Mouse (Mus musculus): ENCODE data around the gene 4930556J24Rik.
"Not testable (repeated sequence)": the region's sequence is repeated elsewhere in the genome, so short reads cannot be mapped to it uniquely, and the experiment has no call there.

Gene 4930556J24Rik

GRCm38 (mm10) chr11:3976678-3977077, at the start of gene 4930556J24Rik:
Gene 4930556J24Rik, minus strand, starts transcription at chr11:3976778.
- in situ Hi-C loops (cut with MboI): no loop called here

GRCm38 (mm10) chr11:4023321-4023720, 46.7 kb upstream of the 4930556J24Rik start:
- in situ Hi-C loops (cut with MboI): no loop called here

GRCm38 (mm10) chr11:4022111-4022510, 45.5 kb upstream of the 4930556J24Rik start:
- in situ Hi-C loops (cut with MboI): not testable (repeated sequence)

GRCm38 (mm10) chr11:4015796-4016195, 39.2 kb upstream of the 4930556J24Rik start:
- in situ Hi-C loops (cut with MboI): not testable (repeated sequence)

GRCm38 (mm10) chr11:4012616-4013015, 36.0 kb upstream of the 4930556J24Rik start:
- in situ Hi-C loops (cut with MboI): no loop called here

GRCm38 (mm10) chr11:4006462-4006861, 29.9 kb upstream of the 4930556J24Rik start:
- in situ Hi-C loops (cut with MboI): no loop called here

GRCm38 (mm10) chr11:4005220-4005805, 28.7 kb upstream of the 4930556J24Rik start:
- in situ Hi-C loops (cut with MboI): no loop called here

GRCm38 (mm10) chr11:4001603-4002002, 25.0 kb upstream of the 4930556J24Rik start:
- in situ Hi-C loops (cut with MboI): no loop called here

GRCm38 (mm10) chr11:3999547-3999946, 23.0 kb upstream of the 4930556J24Rik start:
- in situ Hi-C loops (cut with MboI): no loop called here

- in situ Hi-C loops (cut with MboI): no loop called here
These were observed 21.6 kb upstream of the 4930556J24Rik start for GRCm38 (mm10) chr11:3997978-3998720.

GRCm38 (mm10) chr11:3996840-3997239, 20.3 kb upstream of the 4930556J24Rik start:
- in situ Hi-C loops (cut with MboI): no loop called here

- in situ Hi-C loops (cut with MboI): no loop called here
These were observed 18.9 kb upstream of the 4930556J24Rik start for GRCm38 (mm10) chr11:3995511-3995910.

- in situ Hi-C loops (cut with MboI): no loop called here
These were observed 17.3 kb upstream of the 4930556J24Rik start for GRCm38 (mm10) chr11:3993914-3994313.

- in situ Hi-C loops (cut with MboI): no loop called here
These were observed 16.6 kb upstream of the 4930556J24Rik start for GRCm38 (mm10) chr11:3993132-3993531.

GRCm38 (mm10) chr11:3989748-3990147, 13.2 kb upstream of the 4930556J24Rik start:
- in situ Hi-C loops (cut with MboI): no loop called here

- in situ Hi-C loops (cut with MboI): no loop called here
These were observed 7.5 kb upstream of the 4930556J24Rik start for GRCm38 (mm10) chr11:3983863-3984745.

- in situ Hi-C loops (cut with MboI): no loop called here
These were observed 6.8 kb upstream of the 4930556J24Rik start, which contains the start of gene Gal3st1 for GRCm38 (mm10) chr11:3983291-3983862. Gene Gal3st1, plus strand, starts transcription at chr11:3983636.

GRCm38 (mm10) chr11:3982275-3983209, 6.0 kb upstream of the 4930556J24Rik start:
- in situ Hi-C loops (cut with MboI): no loop called here

GRCm38 (mm10) chr11:3981536-3981935, 5.0 kb upstream of the 4930556J24Rik start:
- in situ Hi-C loops (cut with MboI): no loop called here

- in situ Hi-C loops (cut with MboI): no loop called here
These were observed 1.8 kb upstream of the 4930556J24Rik start for GRCm38 (mm10) chr11:3978421-3978820.

- in situ Hi-C loops (cut with MboI): no loop called here
These were observed 2.3 kb downstream of the 4930556J24Rik start for GRCm38 (mm10) chr11:3974311-3974710.
